Mouse (Mus musculus): Measurements from ENCODE around the gene Dpm1.

Dpm1 gene

GRCm38 (mm10) chr2:168230026-168230728, at the start of gene Dpm1, which contains the start of the genes Gm20716 and Mocs3:
Gene Dpm1, minus strand, starts transcription at chr2:168230591.
Gene Gm20716, minus strand, starts transcription at chr2:168230364.
Gene Mocs3, plus strand, starts transcription at chr2:168230622.
- DNase-seq (ENCODE audit: low spot score in 2 of 2) = peak; percentile 84 to 92

- peak; percentile 73 to 82 for DNase-seq (ENCODE audit: low spot score in 2 of 2)
Measured at GRCm38 (mm10) chr2:168274374-168274935, 44.1 kb upstream of the Dpm1 start.

- no peak for DNase-seq (ENCODE audit: low spot score in 2 of 2)
Measured at GRCm38 (mm10) chr2:168273387-168273786, 43.0 kb upstream of the Dpm1 start.

GRCm38 (mm10) chr2:168268033-168268432, 37.6 kb upstream of the Dpm1 start:
- no peak for DNase-seq (ENCODE audit: low spot score in 2 of 2)

- DNase-seq (ENCODE audit: low spot score in 2 of 2) = peak; percentile 74 to 87
Measured at GRCm38 (mm10) chr2:168260900-168261299, 30.5 kb upstream of the Dpm1 start.

- DNase-seq (ENCODE audit: low spot score in 2 of 2) = no peak
Measured at GRCm38 (mm10) chr2:168260124-168260523, 29.7 kb upstream of the Dpm1 start.

- no peak for DNase-seq (ENCODE audit: low spot score in 2 of 2)
Measured at GRCm38 (mm10) chr2:168259046-168259445, 28.7 kb upstream of the Dpm1 start.

GRCm38 (mm10) chr2:168257188-168257587, 26.8 kb upstream of the Dpm1 start:
- no peak for DNase-seq (ENCODE audit: low spot score in 2 of 2)

- DNase-seq (ENCODE audit: low spot score in 2 of 2) = no peak
Measured at GRCm38 (mm10) chr2:168256506-168256905, 26.1 kb upstream of the Dpm1 start.

- DNase-seq (ENCODE audit: low spot score in 2 of 2) = peak; percentile 40 to 49
Measured at GRCm38 (mm10) chr2:168253822-168254221, 23.4 kb upstream of the Dpm1 start.

GRCm38 (mm10) chr2:168252639-168253292, 22.4 kb upstream of the Dpm1 start:
- DNase-seq (ENCODE audit: low spot score in 2 of 2) = no peak

GRCm38 (mm10) chr2:168250270-168250669, 19.9 kb upstream of the Dpm1 start:
- DNase-seq (ENCODE audit: low spot score in 2 of 2) = peak; percentile 93 to 96

- no peak for DNase-seq (ENCODE audit: low spot score in 2 of 2)
Measured at GRCm38 (mm10) chr2:168248856-168249245, 18.5 kb upstream of the Dpm1 start.

- no peak for DNase-seq (ENCODE audit: low spot score in 2 of 2)
Measured at GRCm38 (mm10) chr2:168248167-168248855, 17.9 kb upstream of the Dpm1 start.

- no peak for DNase-seq (ENCODE audit: low spot score in 2 of 2)
Measured at GRCm38 (mm10) chr2:168245571-168245970, 15.2 kb upstream of the Dpm1 start.

- DNase-seq (ENCODE audit: low spot score in 2 of 2) = no peak
Measured at GRCm38 (mm10) chr2:168243278-168243677, 12.9 kb upstream of the Dpm1 start.

- no peak for DNase-seq (ENCODE audit: low spot score in 2 of 2)
Measured at GRCm38 (mm10) chr2:168242841-168243240, 12.4 kb upstream of the Dpm1 start.

- no peak for DNase-seq (ENCODE audit: low spot score in 2 of 2)
Measured at GRCm38 (mm10) chr2:168238335-168238734, 7.9 kb upstream of the Dpm1 start.

GRCm38 (mm10) chr2:168233286-168233685, 2.9 kb upstream of the Dpm1 start:
- no peak for DNase-seq (ENCODE audit: low spot score in 2 of 2)

- DNase-seq (ENCODE audit: low spot score in 2 of 2) = no peak
Measured at GRCm38 (mm10) chr2:168231471-168231829, 1.1 kb upstream of the Dpm1 start.

- peak; percentile 31 to 42 for DNase-seq (ENCODE audit: low spot score in 2 of 2)
Measured at GRCm38 (mm10) chr2:168230773-168231470, 531 bp upstream of the Dpm1 start.
